Mouse (Mus musculus) forebrain, embryonic 15.5 days (tissue): Measurements from ENCODE around the gene Ttc19. TPM values are rescaled to one million over a fixed set of nuclear protein-coding genes. Genes with fewer than 3 reads are reported as not detected.
"Not testable (repeated sequence)": the region's sequence is repeated elsewhere in the genome, so short reads cannot be mapped to it uniquely, and the experiment has no call there.

ENCODE experiments used
- ATAC-seq: fragments of 200-750 bp; cut with Nextera tagmentation; replicated peaks from 2 replicates; pipeline ENCODE4 v1.8.0; 2017; ENCODE audit warnings: mild to moderate bottlenecking, moderate TSS enrichment, moderate library complexity
- H3K27ac ChIP-seq: fragments of 300-500 bp; sonication (generic); replicated peaks from 2 replicates; pipeline ENCODE4 v1.5.1; 2015; ENCODE audit warnings: mild to moderate bottlenecking, inconsistent platforms
- H3K27me3 ChIP-seq: fragments of 300-500 bp; sonication (generic); 2 replicates; pipeline ENCODE4 v1.6.1; 2015; ENCODE audit warnings: inconsistent platforms
- H3K36me3 ChIP-seq: fragments of 300-500 bp; sonication (generic); 2 replicates; pipeline ENCODE4 v1.6.1; 2015; ENCODE audit warnings: mild to moderate bottlenecking, inconsistent platforms
- H3K4me1 ChIP-seq: fragments of 300-500 bp; sonication (generic); 2 replicates; pipeline ENCODE4 v1.6.1; 2015; ENCODE audit warnings: inconsistent platforms
- H3K4me2 ChIP-seq: fragments of 300-500 bp; sonication (generic); replicated peaks from 2 replicates; pipeline ENCODE4 v1.6.1; 2015; ENCODE audit warnings: mild to moderate bottlenecking, inconsistent platforms
- H3K4me3 ChIP-seq: fragments of 300-500 bp; sonication (generic); 2 replicates; pipeline ENCODE4 v1.5.1; 2015; ENCODE audit warnings: mild to moderate bottlenecking, inconsistent platforms
- H3K9ac ChIP-seq: fragments of 300-500 bp; sonication (generic); replicated peaks from 2 replicates; pipeline ENCODE4 v1.6.1; 2015; ENCODE audit warnings: mild to moderate bottlenecking, inconsistent platforms
- H3K9me3 ChIP-seq: fragments of 300-500 bp; sonication (generic); 2 replicates; pipeline ENCODE4 v1.6.1; 2016; ENCODE audit warnings: inconsistent platforms
- WGBS: fragments of 180-500 bp; shearing (Covaris S2); methylation state at CpG from one replicate; pipeline ENCODE4 v1.1.7; 2015; ENCODE audit warnings: mixed read lengths; 5-methylcytosine and 5-hydroxymethylcytosine counted together
- polyA plus RNA-seq: library from polyadenylated mRNA; unstranded; fragments of >200 nt; fragmentation: Nextera tagmentation; extraction: Ambion mirVana; gene quantifications from 2 replicates; pipeline ENCODE4 v1.2.1, GENCODE M21; 2015

Ttc19 gene
- polyA plus RNA-seq, 1 experiment from 2014 or later: 33.1 TPM

DNA sequence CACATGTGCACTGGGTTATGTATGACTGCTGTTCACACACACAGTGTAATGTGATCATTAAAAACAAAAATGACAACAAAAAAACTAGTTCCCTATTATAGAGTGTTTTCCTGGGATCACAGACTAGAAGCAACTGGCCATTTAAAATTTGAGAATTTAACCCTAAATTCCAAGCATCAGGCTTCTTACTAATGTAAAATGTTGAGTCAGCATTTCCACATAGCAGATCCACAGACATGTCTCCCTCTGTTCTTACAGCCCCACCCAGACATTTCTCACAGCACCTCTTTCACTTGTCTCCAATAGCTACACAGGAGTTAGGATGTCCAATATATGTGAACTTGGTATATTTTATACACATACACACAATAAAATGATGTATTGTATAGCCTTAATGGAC lies 88.7 kb downstream of the Ttc19 start:
- no peak overlapping the region for H3K4me3 ChIP-seq
- no peaks in the 10 kb centered on the region for H3K27me3 ChIP-seq
- no peaks in the 10 kb centered on the region for H3K4me1 ChIP-seq
- peaks cover 55% of the 10 kb centered on the region for H3K36me3 ChIP-seq
- no peak overlapping the region for H3K9ac ChIP-seq
- H3K27ac ChIP-seq: no peak overlapping the region
- ATAC-seq: no peak
- no peaks in the 10 kb centered on the region for H3K9me3 ChIP-seq
- H3K4me2 ChIP-seq: no peak overlapping the region

- no peak overlapping the region for H3K4me2 ChIP-seq
- ATAC-seq: no peak
- H3K9me3 ChIP-seq: no peaks in the 10 kb centered on the region
- H3K4me1 ChIP-seq: no peaks in the 10 kb centered on the region
- peaks cover 50% of the 10 kb centered on the region for H3K36me3 ChIP-seq
- WGBS: 91% methylated on average over 2 of the region's 2 CpGs
- no peak overlapping the region for H3K4me3 ChIP-seq
- no peaks in the 10 kb centered on the region for H3K27me3 ChIP-seq
- H3K27ac ChIP-seq: no peak overlapping the region
- no peak overlapping the region for H3K9ac ChIP-seq
Observed at GRCm38 (mm10) chr11:62371776-62372175, 90.5 kb downstream of the Ttc19 start.

- not testable (repeated sequence) for H3K4me3 ChIP-seq, H3K4me1 ChIP-seq, H3K9me3 ChIP-seq, H3K27ac ChIP-seq, ATAC-seq, H3K4me2 ChIP-seq, H3K9ac ChIP-seq, H3K27me3 ChIP-seq
- H3K36me3 ChIP-seq: peaks cover 52% of the 10 kb centered on the region
- 85% methylated on average over 6 of the region's 6 CpGs for WGBS
Observed at GRCm38 (mm10) chr11:62377202-62377851, 96.1 kb downstream of the Ttc19 start.

Other genes with a start within 250 kb of the Ttc19 start
- gene Adora2b, start 32.5 kb upstream of the Ttc19 start, polyA plus RNA-seq: 2.2 and 2.4 TPM in 2 replicates
- 9.4 and 9.8 TPM in 2 replicates for gene Zswim7, start 98 bp upstream of the Ttc19 start, polyA plus RNA-seq
- 5.4 and 5.5 TPM in 2 replicates for gene Pigl, start 177.0 kb downstream of the Ttc19 start, polyA plus RNA-seq
- gene Ncor1, start 177.1 kb downstream of the Ttc19 start, polyA plus RNA-seq: 212 and 213 TPM in 2 replicates